Mouse (Mus musculus) Muller cell, postnatal 12 days (primary cell): Measurements from ENCODE around the gene Ccdc93.

Experiments
- DNase-seq: peaks from one replicate; pipeline ENCODE4 v3.0.0-alpha.2; 2015; ENCODE audit errors: inconsistent ontology term

Ccdc93 gene

GRCm38 (mm10) chr1:121447216-121447615 is 16.4 kb downstream of the Ccdc93 start:
- DNase-seq: no peak

- no peak for DNase-seq
Measured at GRCm38 (mm10) chr1:121448166-121448565, 17.3 kb downstream of the Ccdc93 start.

GRCm38 (mm10) chr1:121451009-121451408 is 20.2 kb downstream of the Ccdc93 start:
- no peak for DNase-seq

- no peak for DNase-seq
Measured at GRCm38 (mm10) chr1:121452498-121452897, 21.6 kb downstream of the Ccdc93 start.

GRCm38 (mm10) chr1:121453053-121453452 is 22.2 kb downstream of the Ccdc93 start:
- DNase-seq: no peak

GRCm38 (mm10) chr1:121454951-121455350 is 24.1 kb downstream of the Ccdc93 start:
- DNase-seq: no peak

GRCm38 (mm10) chr1:121460077-121460476 is 29.2 kb downstream of the Ccdc93 start:
- no peak for DNase-seq

- DNase-seq: no peak
Measured at GRCm38 (mm10) chr1:121461895-121462294, 31.0 kb downstream of the Ccdc93 start.

- DNase-seq: no peak
Measured at GRCm38 (mm10) chr1:121462643-121463042, 31.8 kb downstream of the Ccdc93 start.

- no peak for DNase-seq
Measured at GRCm38 (mm10) chr1:121463806-121464205, 33.0 kb downstream of the Ccdc93 start.

- DNase-seq: no peak
Measured at GRCm38 (mm10) chr1:121466276-121466675, 35.4 kb downstream of the Ccdc93 start.

- DNase-seq: peak; percentile 20
Measured at GRCm38 (mm10) chr1:121468271-121468670, 37.4 kb downstream of the Ccdc93 start.

- DNase-seq: no peak
Measured at GRCm38 (mm10) chr1:121471503-121471902, 40.7 kb downstream of the Ccdc93 start.

GRCm38 (mm10) chr1:121477716-121478115 is 46.9 kb downstream of the Ccdc93 start:
- DNase-seq: no peak

GRCm38 (mm10) chr1:121478284-121478980 is 47.6 kb downstream of the Ccdc93 start:
- DNase-seq: no peak

GRCm38 (mm10) chr1:121479403-121479802 is 48.6 kb downstream of the Ccdc93 start:
- DNase-seq: no peak

GRCm38 (mm10) chr1:121483091-121483490 is 52.2 kb downstream of the Ccdc93 start:
- DNase-seq: peak; percentile 38

GRCm38 (mm10) chr1:121486803-121487202 is 56.0 kb downstream of the Ccdc93 start:
- DNase-seq: no peak

- DNase-seq: peak; percentile 19
Measured at GRCm38 (mm10) chr1:121490241-121490640, 59.4 kb downstream of the Ccdc93 start.

- no peak for DNase-seq
Measured at GRCm38 (mm10) chr1:121497093-121497492, 66.2 kb downstream of the Ccdc93 start.

- no peak for DNase-seq
Measured at GRCm38 (mm10) chr1:121508729-121509128, 77.9 kb downstream of the Ccdc93 start.

- no peak for DNase-seq
Measured at GRCm38 (mm10) chr1:121510420-121511140, 79.7 kb downstream of the Ccdc93 start.

GRCm38 (mm10) chr1:121511186-121511585 is 80.3 kb downstream of the Ccdc93 start:
- no peak for DNase-seq
